Mouse (Mus musculus) megakaryocyte, embryonic 14.5 days (primary cell): Measurements from ENCODE around the gene Hes5. TPM values are rescaled to one million over a fixed set of nuclear protein-coding genes. Genes with fewer than 3 reads are reported as not detected.

Source experiments
- H3K27me3 ChIP-seq: replicated peaks from 2 replicates; pipeline ENCODE3; 2012; ENCODE audit warnings: inconsistent platforms
- H3K36me3 ChIP-seq: replicated peaks from 2 replicates; pipeline ENCODE3; 2012; ENCODE audit warnings: low read length, inconsistent platforms, mixed read lengths
- H3K4me1 ChIP-seq: 2 replicates; pipeline ENCODE4 v1.6.1; 2012; ENCODE audit warnings: inconsistent platforms
- H3K4me3 ChIP-seq: replicated peaks from 2 replicates; pipeline ENCODE3; 2012; ENCODE audit warnings: moderate library complexity, mild to moderate bottlenecking, inconsistent platforms
- H3K9me3 ChIP-seq: 2 replicates; pipeline ENCODE4 v1.6.1; 2012; ENCODE audit warnings: inconsistent platforms
- FLI1 ChIP-seq: IDR thresholded peaks from 2 replicates; pipeline ENCODE4 v1.6.1; 2012; ENCODE audit warnings: low read length, inconsistent platforms, mixed read lengths
- GATA1 ChIP-seq: IDR thresholded peaks from 3 replicates; pipeline ENCODE4 v1.6.1; 2012; ENCODE audit warnings: mixed read lengths, low read length, inconsistent platforms, borderline replicate concordance
- polyA plus RNA-seq: library from polyadenylated mRNA; stranded (reverse); fragments of >175 nt; gene quantifications from 2 replicates; pipeline ENCODE4 v1.2.3, GENCODE M21; 2012; ENCODE audit warnings: low replicate concordance; ENCODE audit not compliant: insufficient read depth

Gene Hes5
- polyA plus RNA-seq, 1 experiment: 0.23 TPM

- TF ChIP-seq FLI1 (no peak), GATA1 (no peak)
- peaks cover 60% of the 10 kb centered on the region for H3K4me1 ChIP-seq
- H3K27me3 ChIP-seq: peaks cover 51% of the 10 kb centered on the region
- peak overlapping the region; percentile 97 for H3K4me3 ChIP-seq
- H3K36me3 ChIP-seq: peaks cover 21% of the 10 kb centered on the region
- H3K9me3 ChIP-seq: 0 out of 2 replicates have a peak, but pooled peaks cover 3% of the 10 kb centered on the region
These were observed 2.6 kb downstream of the Hes5 start for GRCm38 (mm10) chr4:154963190-154963836.

DNA sequence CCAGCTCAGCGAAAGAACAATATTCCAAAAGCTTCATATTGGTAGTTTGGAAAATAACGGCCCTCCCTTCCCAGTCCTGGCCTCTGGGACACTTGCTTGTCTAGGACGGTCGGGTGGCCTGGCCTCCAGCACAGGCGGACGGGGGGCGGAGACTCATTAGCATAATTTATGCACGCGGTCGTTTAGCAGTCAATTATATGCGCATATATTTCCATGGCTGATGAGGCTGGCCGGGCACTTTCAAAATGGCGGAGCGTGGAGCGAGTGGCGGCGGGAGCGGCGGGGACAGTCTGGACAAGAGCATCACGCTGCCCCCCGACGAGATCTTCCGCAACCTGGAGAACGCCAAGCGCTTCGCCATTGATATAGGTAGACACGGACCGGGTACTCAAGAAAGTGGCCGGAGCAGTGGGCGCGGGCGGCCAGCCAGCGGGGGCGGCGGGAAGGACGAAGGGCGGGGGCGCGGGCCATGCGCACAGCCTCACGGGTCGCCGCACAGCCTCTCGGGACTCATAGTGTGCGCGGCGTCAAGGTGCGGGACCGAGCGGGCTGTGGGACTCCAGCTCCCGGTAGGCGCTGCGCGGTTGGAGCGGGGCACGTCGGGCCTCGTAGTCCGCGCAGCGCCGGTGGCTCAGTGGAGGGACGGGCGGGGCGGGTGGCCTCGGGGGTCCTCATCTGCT, 3.3 kb downstream of the Hes5 start, which contains the start of gene Pank4:
Pank4 (plus strand) TSS at position 223 of the 680 bp plus-strand sequence.
- H3K4me1 ChIP-seq: peaks cover 60% of the 10 kb centered on the region
- H3K36me3 ChIP-seq: peaks cover 26% of the 10 kb centered on the region
- H3K27me3 ChIP-seq: peaks cover 45% of the 10 kb centered on the region
- H3K4me3 ChIP-seq: peak within 1 kb of the TSS; percentile 97
- H3K9me3 ChIP-seq: 0 out of 2 replicates have a peak, but pooled peaks cover 3% of the 10 kb centered on the region
- TF ChIP-seq GATA1: no peak
- no peak for TF ChIP-seq FLI1

GRCm38 (mm10) chr4:154964581-154965235, 4.0 kb downstream of the Hes5 start:
- H3K9me3 ChIP-seq: 0 out of 2 replicates have a peak, but pooled peaks cover 3% of the 10 kb centered on the region
- peaks cover 60% of the 10 kb centered on the region for H3K4me1 ChIP-seq
- H3K4me3 ChIP-seq: peak overlapping the region; percentile 97
- H3K36me3 ChIP-seq: peaks cover 32% of the 10 kb centered on the region
- TF ChIP-seq FLI1 (no peak), GATA1 (no peak)
- H3K27me3 ChIP-seq: peaks cover 38% of the 10 kb centered on the region

GRCm38 (mm10) chr4:154965856-154966255, 5.1 kb downstream of the Hes5 start:
- TF ChIP-seq GATA1 (no peak), FLI1 (no peak)
- H3K27me3 ChIP-seq: peaks cover 27% of the 10 kb centered on the region
- H3K9me3 ChIP-seq: no peaks in the 10 kb centered on the region
- H3K4me3 ChIP-seq: no peak overlapping the region
- peaks cover 44% of the 10 kb centered on the region for H3K36me3 ChIP-seq
- peaks cover 49% of the 10 kb centered on the region for H3K4me1 ChIP-seq

DNA sequence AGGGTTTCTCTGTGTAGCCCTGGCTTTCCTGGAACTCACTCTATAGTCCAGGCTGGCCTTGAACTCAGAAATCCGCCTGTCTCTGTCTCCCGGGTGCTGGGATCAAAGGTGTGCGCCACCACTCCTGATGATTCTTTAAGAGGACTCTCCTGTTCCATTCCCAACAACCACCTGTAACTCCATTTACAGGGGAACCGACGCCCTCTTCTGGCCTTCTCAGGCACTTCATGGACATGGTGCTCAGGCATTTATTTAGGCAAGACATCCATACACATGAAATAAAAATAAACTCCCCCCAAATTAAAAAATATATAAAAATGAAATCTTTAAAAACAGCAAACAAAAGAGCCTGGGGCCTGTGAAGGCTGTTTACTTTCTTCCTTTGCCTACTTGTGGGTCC, 6.5 kb downstream of the Hes5 start:
- peaks cover 36% of the 10 kb centered on the region for H3K4me1 ChIP-seq
- no peaks in the 10 kb centered on the region for H3K9me3 ChIP-seq
- peaks cover 13% of the 10 kb centered on the region for H3K27me3 ChIP-seq
- peaks cover 57% of the 10 kb centered on the region for H3K36me3 ChIP-seq
- TF ChIP-seq GATA1 (no peak), FLI1 (no peak)
- no peak overlapping the region for H3K4me3 ChIP-seq

DNA sequence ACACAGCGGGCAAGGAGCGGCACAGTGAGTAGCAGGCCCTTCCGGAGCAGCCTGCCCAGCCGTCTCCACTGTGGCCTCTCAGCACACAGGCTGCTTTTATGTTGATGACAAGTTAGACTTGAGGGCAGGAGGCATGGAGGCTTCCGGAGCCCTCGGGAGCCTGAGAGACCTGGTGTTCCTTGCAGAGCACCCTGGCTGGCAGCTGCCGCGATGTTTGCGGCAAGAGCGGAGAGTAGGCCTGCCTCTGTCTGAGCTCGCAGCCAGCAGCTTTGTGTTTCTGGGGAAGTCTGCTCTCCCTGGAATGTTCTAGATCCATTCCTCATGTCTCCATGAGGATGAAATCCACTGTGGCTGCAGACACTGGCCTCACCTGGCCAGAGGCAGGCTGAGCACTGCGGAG, 11.8 kb downstream of the Hes5 start:
- H3K36me3 ChIP-seq: peaks cover 98% of the 10 kb centered on the region
- TF ChIP-seq FLI1 (no peak), GATA1 (no peak)
- H3K4me1 ChIP-seq: peaks cover 4% of the 10 kb centered on the region; the same call in 1 of the 2 replicates

DNA sequence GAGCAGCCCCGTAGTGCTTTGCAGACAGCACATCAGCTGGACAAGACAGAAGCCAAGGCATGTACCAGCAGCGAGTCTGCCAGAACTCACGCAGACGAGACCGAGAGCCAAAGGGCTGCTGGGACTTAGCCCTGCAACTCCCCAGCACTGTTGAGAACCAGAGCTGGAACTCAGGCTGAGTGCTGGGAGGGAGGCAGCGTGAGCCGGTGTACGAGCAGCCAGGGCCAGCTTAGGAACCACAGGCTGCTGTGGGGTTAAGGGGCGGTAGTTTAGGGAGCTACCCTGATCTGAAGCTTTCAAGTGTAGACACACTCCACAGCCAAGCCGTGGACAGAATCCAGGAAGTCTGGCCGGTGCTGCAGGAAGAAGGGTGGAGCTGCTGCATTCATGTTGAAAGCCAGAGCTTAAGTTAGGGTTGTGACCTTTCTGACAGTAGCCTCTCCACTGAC, 13.5 kb downstream of the Hes5 start:
- H3K4me1 ChIP-seq: 0 out of 2 replicates have a peak, but pooled peaks cover 4% of the 10 kb centered on the region
- H3K27me3 ChIP-seq: no peaks in the 10 kb centered on the region
- no peak for TF ChIP-seq FLI1
- no peak for TF ChIP-seq GATA1
- no peak overlapping the region for H3K4me3 ChIP-seq
- H3K9me3 ChIP-seq: no peaks in the 10 kb centered on the region
- H3K36me3 ChIP-seq: peaks cover 100% of the 10 kb centered on the region

More for the DNA sequence above, 11.8 kb downstream of the Hes5 start:
- no peak overlapping the region for H3K4me3 ChIP-seq
- no peaks in the 10 kb centered on the region for H3K27me3 ChIP-seq
- no peaks in the 10 kb centered on the region for H3K9me3 ChIP-seq

- Histone ChIP-seq H3K4me3 (no peak overlapping the region), H3K9me3 (no peaks in the 10 kb centered on the region), H3K4me1 (peaks cover 17% of the 10 kb centered on the region), H3K36me3 (peaks cover 76% of the 10 kb centered on the region), H3K27me3 (peaks cover 7% of the 10 kb centered on the region)
- no peak for TF ChIP-seq GATA1
- TF ChIP-seq FLI1: no peak
These were observed 19.4 kb downstream of the Hes5 start for GRCm38 (mm10) chr4:154980110-154980509.

DNA sequence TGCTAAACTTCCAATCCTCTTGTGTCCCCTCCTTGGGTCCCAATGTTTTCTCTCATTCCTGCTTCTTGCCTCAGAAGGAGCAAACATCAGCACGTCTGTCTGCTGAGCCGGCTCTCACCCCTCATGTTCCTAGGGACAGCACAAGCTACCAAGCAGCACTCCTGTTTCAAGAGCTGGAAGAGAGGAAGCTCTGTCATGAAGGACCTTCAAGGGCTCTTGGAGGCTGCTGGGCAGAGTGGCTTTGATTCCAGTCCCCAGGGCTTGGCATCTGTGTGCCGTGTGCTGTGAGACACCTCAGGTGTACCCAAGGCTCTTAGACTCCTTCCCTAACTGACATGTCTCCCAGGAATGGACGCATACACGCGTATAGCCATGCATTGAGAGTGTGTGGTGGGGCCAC, 20.4 kb downstream of the Hes5 start:
- TF ChIP-seq FLI1 (no peak), GATA1 (no peak)
- H3K4me3 ChIP-seq: no peak overlapping the region
- no peaks in the 10 kb centered on the region for H3K9me3 ChIP-seq
- H3K4me1 ChIP-seq: peaks cover 26% of the 10 kb centered on the region
- peaks cover 12% of the 10 kb centered on the region for H3K27me3 ChIP-seq
- H3K36me3 ChIP-seq: peaks cover 66% of the 10 kb centered on the region

- H3K9me3 ChIP-seq: no peaks in the 10 kb centered on the region
- H3K4me1 ChIP-seq: peaks cover 27% of the 10 kb centered on the region
- H3K4me3 ChIP-seq: no peak overlapping the region
- peaks cover 15% of the 10 kb centered on the region for H3K27me3 ChIP-seq
- TF ChIP-seq FLI1: no peak
- no peak for TF ChIP-seq GATA1
- peaks cover 62% of the 10 kb centered on the region for H3K36me3 ChIP-seq
These were observed 20.8 kb downstream of the Hes5 start for GRCm38 (mm10) chr4:154981530-154981929.
